Mouse (Mus musculus): Measurements from ENCODE around the gene Abi1.
A peak's percentile ranks its signal among the peaks of the same experiment; 100 is the strongest.
"Not testable (repeated sequence)": the region's sequence is repeated elsewhere in the genome, so short reads cannot be mapped to it uniquely, and the experiment has no call there.

Abi1 gene

GRCm38 (mm10) chr2:23040001-23040646 is at the start of gene Abi1:
Abi1 (minus strand) TSS chr2:23040241.
- peak; percentile 95 for ATAC-seq (ENCODE audit: low TSS enrichment)

- ATAC-seq (ENCODE audit: low TSS enrichment) = no peak
These were observed 44.5 kb upstream of the Abi1 start for GRCm38 (mm10) chr2:23084540-23084939.

DNA sequence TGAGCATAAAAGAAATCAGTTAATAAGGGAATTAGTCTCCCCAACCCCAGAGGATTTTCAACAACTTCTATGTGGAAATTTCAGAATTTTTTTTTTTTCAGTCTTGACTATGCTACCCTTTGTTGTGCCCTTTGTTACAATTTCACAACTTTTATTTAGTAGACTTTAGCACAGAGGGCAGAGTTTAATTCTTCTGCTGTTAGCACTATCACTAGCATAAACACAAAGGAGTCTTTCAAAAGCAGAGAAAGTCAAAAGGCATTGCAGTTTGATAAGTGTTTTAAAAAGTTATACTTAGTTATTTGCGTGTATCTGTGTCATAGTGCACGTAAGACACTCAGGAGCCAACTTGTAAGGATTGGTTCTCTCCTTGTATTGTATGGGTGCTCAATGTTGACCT is 38.5 kb upstream of the Abi1 start:
- ATAC-seq (ENCODE audit: low TSS enrichment) = no peak

DNA sequence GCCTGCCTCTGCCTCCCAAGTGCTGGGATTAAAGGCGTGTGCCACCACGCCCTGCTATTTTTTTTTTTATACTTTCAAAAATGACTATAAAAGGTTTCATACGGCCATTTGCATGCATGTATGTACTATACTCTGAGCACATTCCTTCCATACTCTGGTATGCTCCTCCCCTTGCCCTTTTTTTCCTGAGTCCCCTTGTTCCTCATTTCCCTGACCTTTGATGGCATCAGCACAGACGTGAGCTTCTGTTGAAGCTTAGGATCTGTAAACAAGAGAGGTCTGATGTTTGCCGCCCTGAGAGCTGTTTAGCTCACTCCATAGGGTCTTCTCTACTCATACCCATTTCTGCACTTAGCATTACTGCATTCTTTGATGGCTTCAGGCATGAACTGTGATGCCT is 37.7 kb upstream of the Abi1 start:
- ATAC-seq (ENCODE audit: low TSS enrichment) = no peak

DNA sequence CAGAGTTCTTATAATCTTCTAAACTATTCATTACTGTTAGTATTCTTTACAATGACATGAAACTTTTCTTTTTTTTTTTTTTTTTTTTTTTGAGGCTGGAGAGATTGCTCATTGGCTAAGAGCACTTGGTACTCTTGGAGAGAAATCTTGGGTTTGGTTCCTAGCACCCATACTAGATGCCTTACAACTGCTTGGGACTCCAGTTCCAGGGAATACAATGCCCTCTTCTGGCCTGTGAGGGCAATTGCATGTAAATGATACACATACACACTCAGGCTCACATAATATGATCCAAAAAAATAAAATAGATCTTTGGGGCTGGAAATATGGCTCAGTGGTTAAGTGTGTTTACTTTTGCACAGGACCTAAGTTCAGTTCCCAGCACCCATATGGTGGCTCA is 36.7 kb upstream of the Abi1 start:
- ATAC-seq (ENCODE audit: low TSS enrichment) = no peak

DNA sequence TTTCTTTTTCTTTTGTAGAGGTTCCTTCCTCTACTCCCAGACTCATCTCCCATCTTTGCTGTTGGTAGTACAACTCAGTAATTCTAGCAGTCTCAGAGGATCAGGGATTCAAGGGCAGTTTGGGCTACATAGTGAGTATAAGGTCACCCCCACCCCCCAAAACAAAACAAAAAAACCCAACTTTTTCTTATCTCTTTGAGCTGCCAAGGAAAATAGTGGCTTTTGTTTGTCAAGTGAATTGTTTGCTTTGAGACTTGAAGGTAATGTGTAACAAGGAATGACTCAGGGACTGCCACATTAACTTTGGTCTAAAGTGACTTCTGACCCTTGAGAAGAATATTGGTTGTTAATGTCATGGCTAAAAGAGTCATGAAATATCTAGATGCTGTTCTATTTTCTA is 35.8 kb upstream of the Abi1 start:
- no peak for ATAC-seq (ENCODE audit: low TSS enrichment)

GRCm38 (mm10) chr2:23071406-23071805 is 31.4 kb upstream of the Abi1 start:
- no peak for ATAC-seq (ENCODE audit: low TSS enrichment)

- no peak for ATAC-seq (ENCODE audit: low TSS enrichment)
These were observed 30.4 kb upstream of the Abi1 start for GRCm38 (mm10) chr2:23070491-23070890.

- ATAC-seq (ENCODE audit: low TSS enrichment) = peak; percentile 89
These were observed 29.1 kb upstream of the Abi1 start for GRCm38 (mm10) chr2:23068894-23069744.

- peak; percentile 56 for ATAC-seq (ENCODE audit: low TSS enrichment)
These were observed 28.3 kb upstream of the Abi1 start for GRCm38 (mm10) chr2:23068370-23068737.

- ATAC-seq (ENCODE audit: low TSS enrichment) = peak; percentile 94
These were observed 27.7 kb upstream of the Abi1 start, which contains the start of gene Acbd5 for GRCm38 (mm10) chr2:23067552-23068369. Acbd5 (plus strand) TSS chr2:23068167.

DNA sequence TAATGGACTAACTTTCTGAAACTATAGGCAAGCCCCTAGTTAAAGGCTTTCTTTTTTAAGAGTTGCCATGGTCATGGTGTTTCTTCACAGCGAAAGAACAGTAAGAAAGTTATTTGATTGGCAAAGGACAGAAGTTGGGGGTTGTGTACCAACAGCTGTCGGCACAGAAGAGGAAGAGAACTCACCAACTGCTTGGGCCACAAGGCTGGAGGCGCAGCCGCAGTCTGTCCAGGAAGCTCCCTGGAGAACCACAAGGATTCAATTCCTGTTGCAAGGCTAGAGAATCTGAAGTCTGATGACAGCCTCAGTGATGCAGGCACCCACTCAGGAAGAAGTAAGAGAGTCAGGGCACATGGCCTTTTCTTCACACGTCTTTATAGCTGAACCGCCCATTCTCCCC is 12.5 kb upstream of the Abi1 start:
- no peak for ATAC-seq (ENCODE audit: low TSS enrichment)

DNA sequence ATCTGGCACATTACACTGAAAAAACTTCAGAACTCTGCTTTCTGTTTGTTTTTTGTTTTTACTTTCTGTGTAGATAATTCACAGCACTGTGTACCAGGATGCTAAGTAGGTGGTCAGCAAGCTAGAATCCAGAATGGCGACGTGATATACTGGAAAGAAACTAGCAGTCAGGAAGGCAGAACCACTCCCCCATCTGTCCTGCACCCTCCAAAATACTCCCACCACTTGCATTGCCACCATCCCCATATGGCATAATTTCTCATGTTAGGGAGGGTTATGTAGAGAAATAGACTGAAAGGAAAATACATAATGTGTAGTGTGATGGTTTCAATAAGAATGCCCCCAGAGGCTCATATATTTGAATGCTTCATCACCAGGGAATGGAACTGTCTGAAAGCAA is 11.8 kb upstream of the Abi1 start:
- peak; percentile 78 for ATAC-seq (ENCODE audit: low TSS enrichment)

DNA sequence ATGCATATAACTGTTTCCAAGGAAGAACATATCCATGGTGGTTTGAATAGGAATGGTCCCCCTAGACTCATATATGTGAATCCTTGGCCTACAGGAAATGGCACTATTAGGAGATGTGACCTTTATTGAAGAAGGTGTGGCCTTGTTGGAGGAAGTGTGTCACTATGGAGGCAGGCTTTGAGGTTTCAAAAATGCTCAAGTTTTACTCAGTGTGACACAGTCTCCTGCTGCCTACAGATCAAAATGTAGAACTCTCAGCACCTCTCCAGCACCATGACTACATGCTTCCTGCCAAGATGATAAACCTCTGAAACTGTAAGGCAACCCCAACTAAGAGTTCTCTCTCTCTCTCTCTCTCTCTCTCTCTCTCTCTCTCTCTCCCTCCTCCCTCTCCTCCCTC is 8.0 kb upstream of the Abi1 start:
- ATAC-seq (ENCODE audit: low TSS enrichment) = no peak

DNA sequence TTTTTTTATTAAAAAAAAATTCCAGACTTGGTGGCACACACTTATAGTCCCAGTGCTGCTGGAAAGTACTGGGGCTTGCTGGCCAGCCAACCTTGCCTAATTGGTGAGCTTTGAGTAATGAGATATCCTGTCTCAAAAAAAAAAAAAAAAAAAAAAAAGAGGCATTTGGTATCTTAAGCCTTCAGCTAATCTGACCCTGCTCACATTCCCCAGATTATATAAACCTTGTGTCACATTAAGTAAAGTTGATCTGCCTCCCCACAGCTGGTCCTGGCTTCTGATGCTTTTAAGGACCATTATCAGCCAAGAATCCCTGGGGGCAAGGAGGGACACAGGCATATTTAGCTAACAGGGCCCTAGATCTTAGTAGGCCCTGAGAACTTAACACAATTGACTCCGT is 5.7 kb upstream of the Abi1 start:
- ATAC-seq (ENCODE audit: low TSS enrichment) = no peak

DNA sequence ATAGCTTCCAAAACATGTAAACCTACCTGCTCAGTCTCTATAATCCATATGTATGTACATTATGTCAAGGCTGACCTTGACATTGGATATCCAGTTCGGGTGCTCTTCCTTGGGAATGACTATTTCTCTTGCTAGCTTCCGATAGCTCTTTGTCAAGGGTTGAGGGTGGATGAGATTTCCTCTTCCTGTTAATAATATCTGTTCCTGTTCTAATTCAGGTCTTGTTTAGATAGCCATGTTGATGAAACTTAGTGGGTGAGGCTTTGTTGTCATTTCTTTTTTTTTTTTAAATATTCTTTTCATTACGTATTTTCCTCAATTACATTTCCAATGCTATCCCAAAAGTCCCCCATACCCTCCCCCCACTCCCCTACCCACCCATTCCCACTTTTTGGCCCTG is 2.1 kb upstream of the Abi1 start:
- no peak for ATAC-seq (ENCODE audit: low TSS enrichment)

DNA sequence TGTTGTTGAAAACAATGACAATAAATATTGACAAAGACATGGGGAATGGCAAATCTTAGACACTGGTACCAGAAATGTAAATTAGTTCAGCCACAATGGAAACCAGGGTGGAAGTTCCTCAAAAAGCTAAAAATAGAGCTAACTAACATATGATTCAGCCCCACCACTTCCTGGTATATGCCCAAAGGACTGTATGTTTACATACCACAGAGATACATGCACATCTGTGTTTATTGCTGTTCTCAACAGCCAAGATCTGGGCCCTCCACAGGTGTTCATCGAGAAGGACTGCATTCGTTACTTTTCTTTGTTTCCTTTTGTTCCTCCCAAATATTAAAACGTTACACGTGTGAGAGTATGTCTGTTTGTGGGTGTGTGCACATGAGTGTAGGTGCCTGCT is 1.4 kb upstream of the Abi1 start:
- no peak for ATAC-seq (ENCODE audit: low TSS enrichment)

GRCm38 (mm10) chr2:23040690-23041089 is 649 bp upstream of the Abi1 start:
- ATAC-seq (ENCODE audit: low TSS enrichment) = not testable (repeated sequence)

- ATAC-seq (ENCODE audit: low TSS enrichment) = peak; percentile 55
These were observed 700 bp downstream of the Abi1 start for GRCm38 (mm10) chr2:23039082-23040000.

DNA sequence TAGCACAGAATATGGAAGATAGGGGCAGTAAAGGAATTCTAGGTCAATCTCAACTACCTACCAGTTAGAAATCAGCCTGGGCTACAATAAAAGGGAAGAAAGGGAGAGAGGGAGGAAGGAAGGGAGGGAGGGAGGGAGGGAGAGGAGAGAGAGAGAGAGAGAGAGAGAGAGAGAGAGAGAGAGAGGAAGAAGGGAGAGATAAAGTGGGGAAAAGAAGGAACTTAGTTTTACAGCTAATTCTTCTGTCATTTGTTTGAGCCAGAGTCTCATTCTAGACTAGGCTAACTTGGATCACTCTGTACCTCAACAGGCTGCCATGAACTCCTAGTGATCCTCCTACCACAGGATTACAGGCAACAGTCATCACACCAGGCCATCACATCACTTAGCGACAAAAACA is 4.6 kb downstream of the Abi1 start:
- no peak for ATAC-seq (ENCODE audit: low TSS enrichment)

GRCm38 (mm10) chr2:23034692-23035435 is 5.2 kb downstream of the Abi1 start:
- peak; percentile 83 for ATAC-seq (ENCODE audit: low TSS enrichment)

All from frontal cortex, adult (tissue).